Mouse (Mus musculus): Measurements from ENCODE around the gene Hdgfl2. TPM values are rescaled to one million over a fixed set of nuclear protein-coding genes. Genes with fewer than 3 reads are reported as not detected.
A peak's percentile ranks its signal among the peaks of the same experiment; 100 is the strongest.

The Hdgfl2 gene
- polyA plus RNA-seq (2015; fragmentation: Nextera tagmentation; extraction: Ambion mirVana): 129 and 141 TPM in 2 replicates

GRCm38 (mm10) chr17:56078880-56079795 lies at the start of gene Hdgfl2:
Gene Hdgfl2 (plus strand): TSS chr17:56079634.
- Histone ChIP-seq H3K27me3 (ENCODE audit: insufficient read depth, low read length) (no peaks in the 10 kb centered on the region), H3K9me3 (ENCODE audit: low read length) (no peaks in the 10 kb centered on the region), H3K4me3 (ENCODE audit: low read length) (peak within 1 kb of the TSS; percentile 96), H3K9ac (replicated peaks; ENCODE audit: low read length) (peak within 1 kb of the TSS; percentile 93), H3K4me2 (replicated peaks; ENCODE audit: low read depth, low read length) (peak within 1 kb of the TSS; percentile 96), H3K4me1 (ENCODE audit: insufficient read depth, low read length) (peaks cover 27% of the 10 kb centered on the region), H3K36me3 (ENCODE audit: insufficient read depth, low read length) (0 out of 2 replicates have a peak, but pooled peaks cover 5% of the 10 kb centered on the region), H3K27ac (ENCODE audit: low read length) (peak within 1 kb of the TSS; percentile 36; the same call in 1 of the 2 replicates)
- peak; percentile 96 for ATAC-seq (ENCODE audit: low FRiP score, low TSS enrichment)
- under 1% methylated on average over 61 of the region's 61 CpGs for WGBS

GRCm38 (mm10) chr17:56030238-56030870 lies 49.1 kb upstream of the Hdgfl2 start:
- peak overlapping the region; percentile 26; the same call in 1 of the 2 replicates for H3K27ac ChIP-seq (ENCODE audit: low read length)
- H3K4me2 ChIP-seq (replicated peaks; ENCODE audit: low read depth, low read length): no peak overlapping the region
- no peak overlapping the region for H3K9ac ChIP-seq (replicated peaks; ENCODE audit: low read length)
- H3K9me3 ChIP-seq (ENCODE audit: low read length): no peaks in the 10 kb centered on the region
- H3K36me3 ChIP-seq (ENCODE audit: insufficient read depth, low read length): peaks cover 15% of the 10 kb centered on the region; the same call in 1 of the 2 replicates
- H3K27me3 ChIP-seq (ENCODE audit: insufficient read depth, low read length): no peaks in the 10 kb centered on the region
- H3K4me3 ChIP-seq (ENCODE audit: low read length): no peak overlapping the region
- no peak for ATAC-seq (ENCODE audit: low FRiP score, low TSS enrichment)
- WGBS: 83% methylated on average over 9 of the region's 9 CpGs
- H3K4me1 ChIP-seq (ENCODE audit: insufficient read depth, low read length): peaks cover 60% of the 10 kb centered on the region

- Histone ChIP-seq H3K27me3 (ENCODE audit: insufficient read depth, low read length) (no peaks in the 10 kb centered on the region), H3K27ac (ENCODE audit: low read length) (peak overlapping the region; percentile 57; the same call in 1 of the 2 replicates), H3K4me1 (ENCODE audit: insufficient read depth, low read length) (peaks cover 62% of the 10 kb centered on the region), H3K36me3 (ENCODE audit: insufficient read depth, low read length) (peaks cover 15% of the 10 kb centered on the region; the same call in 1 of the 2 replicates), H3K9ac (replicated peaks; ENCODE audit: low read length) (peak overlapping the region; percentile 42), H3K4me2 (replicated peaks; ENCODE audit: low read depth, low read length) (no peak overlapping the region), H3K4me3 (ENCODE audit: low read length) (no peak overlapping the region), H3K9me3 (ENCODE audit: low read length) (no peaks in the 10 kb centered on the region)
- WGBS: 36% methylated on average over 5 of the region's 5 CpGs
- ATAC-seq (ENCODE audit: low FRiP score, low TSS enrichment): peak; percentile 46
Measured at GRCm38 (mm10) chr17:56030919-56031318, 48.5 kb upstream of the Hdgfl2 start.

- Histone ChIP-seq H3K4me3 (ENCODE audit: low read length) (no peak overlapping the region), H3K27ac (ENCODE audit: low read length) (peak overlapping the region; percentile 57; the same call in 1 of the 2 replicates), H3K4me1 (ENCODE audit: insufficient read depth, low read length) (peaks cover 57% of the 10 kb centered on the region), H3K36me3 (ENCODE audit: insufficient read depth, low read length) (peaks cover 15% of the 10 kb centered on the region; the same call in 1 of the 2 replicates), H3K4me2 (replicated peaks; ENCODE audit: low read depth, low read length) (no peak overlapping the region), H3K9ac (replicated peaks; ENCODE audit: low read length) (peak overlapping the region; percentile 42), H3K9me3 (ENCODE audit: low read length) (no peaks in the 10 kb centered on the region), H3K27me3 (ENCODE audit: insufficient read depth, low read length) (no peaks in the 10 kb centered on the region)
- ATAC-seq (ENCODE audit: low FRiP score, low TSS enrichment): no peak
- 87% methylated on average over 7 of the region's 7 CpGs for WGBS
Measured at GRCm38 (mm10) chr17:56031431-56031830, 48.0 kb upstream of the Hdgfl2 start.

GRCm38 (mm10) chr17:56032127-56032733 lies 47.2 kb upstream of the Hdgfl2 start:
- peak overlapping the region; percentile 75 for H3K27ac ChIP-seq (ENCODE audit: low read length)

GRCm38 (mm10) chr17:56032831-56033230 lies 46.6 kb upstream of the Hdgfl2 start:
- no peak for ATAC-seq (ENCODE audit: low FRiP score, low TSS enrichment)
- H3K4me3 ChIP-seq (ENCODE audit: low read length): no peak overlapping the region
- peaks cover 53% of the 10 kb centered on the region for H3K4me1 ChIP-seq (ENCODE audit: insufficient read depth, low read length)
- H3K36me3 ChIP-seq (ENCODE audit: insufficient read depth, low read length): peaks cover 15% of the 10 kb centered on the region; the same call in 1 of the 2 replicates
- H3K4me2 ChIP-seq (replicated peaks; ENCODE audit: low read depth, low read length): peak overlapping the region; percentile 17; the same call in 1 of the 2 replicates
- H3K9ac ChIP-seq (replicated peaks; ENCODE audit: low read length): peak overlapping the region; percentile 24
- H3K27ac ChIP-seq (ENCODE audit: low read length): peak overlapping the region; percentile 75
- WGBS: 75% methylated on average over 7 of the region's 7 CpGs
- H3K27me3 ChIP-seq (ENCODE audit: insufficient read depth, low read length): no peaks in the 10 kb centered on the region
- no peaks in the 10 kb centered on the region for H3K9me3 ChIP-seq (ENCODE audit: low read length)

More at GRCm38 (mm10) chr17:56032127-56032733, 47.2 kb upstream of the Hdgfl2 start:
- Histone ChIP-seq H3K4me3 (ENCODE audit: low read length) (no peak overlapping the region), H3K27me3 (ENCODE audit: insufficient read depth, low read length) (no peaks in the 10 kb centered on the region), H3K36me3 (ENCODE audit: insufficient read depth, low read length) (peaks cover 15% of the 10 kb centered on the region; the same call in 1 of the 2 replicates), H3K4me2 (replicated peaks; ENCODE audit: low read depth, low read length) (peak overlapping the region; percentile 17; the same call in 1 of the 2 replicates), H3K9me3 (ENCODE audit: low read length) (no peaks in the 10 kb centered on the region), H3K4me1 (ENCODE audit: insufficient read depth, low read length) (peaks cover 55% of the 10 kb centered on the region), H3K9ac (replicated peaks; ENCODE audit: low read length) (peak overlapping the region; percentile 44; the same call in 1 of the 2 replicates)
- WGBS: 73% methylated on average over 6 of the region's 6 CpGs
- peak; percentile 28 for ATAC-seq (ENCODE audit: low FRiP score, low TSS enrichment)

- Histone ChIP-seq H3K9me3 (ENCODE audit: low read length) (no peaks in the 10 kb centered on the region), H3K27me3 (ENCODE audit: insufficient read depth, low read length) (no peaks in the 10 kb centered on the region), H3K36me3 (ENCODE audit: insufficient read depth, low read length) (0 out of 2 replicates have a peak, but pooled peaks cover 13% of the 10 kb centered on the region), H3K4me3 (ENCODE audit: low read length) (0 out of 2 replicates have a peak overlapping the region, but pooled peaks have one; percentile 97), H3K4me2 (replicated peaks; ENCODE audit: low read depth, low read length) (peak overlapping the region; percentile 69; the same call in 1 of the 2 replicates), H3K27ac (ENCODE audit: low read length) (no peak overlapping the region), H3K9ac (replicated peaks; ENCODE audit: low read length) (peak overlapping the region; percentile 50), H3K4me1 (ENCODE audit: insufficient read depth, low read length) (peaks cover 53% of the 10 kb centered on the region)
- 86% methylated on average over 7 of the region's 7 CpGs for WGBS
- ATAC-seq (ENCODE audit: low FRiP score, low TSS enrichment): no peak
Measured at GRCm38 (mm10) chr17:56034040-56034725, 45.3 kb upstream of the Hdgfl2 start.

GRCm38 (mm10) chr17:56034726-56035100 lies 44.7 kb upstream of the Hdgfl2 start:
- Histone ChIP-seq H3K9me3 (ENCODE audit: low read length) (no peaks in the 10 kb centered on the region), H3K4me3 (ENCODE audit: low read length) (peak overlapping the region; percentile 97), H3K9ac (replicated peaks; ENCODE audit: low read length) (0 out of 2 replicates have a peak overlapping the region, but pooled peaks have one; percentile 50), H3K4me1 (ENCODE audit: insufficient read depth, low read length) (peaks cover 53% of the 10 kb centered on the region), H3K36me3 (ENCODE audit: insufficient read depth, low read length) (0 out of 2 replicates have a peak, but pooled peaks cover 13% of the 10 kb centered on the region), H3K4me2 (replicated peaks; ENCODE audit: low read depth, low read length) (peak overlapping the region; percentile 69), H3K27me3 (ENCODE audit: insufficient read depth, low read length) (no peaks in the 10 kb centered on the region), H3K27ac (ENCODE audit: low read length) (no peak overlapping the region)
- ATAC-seq (ENCODE audit: low FRiP score, low TSS enrichment): no peak
- WGBS: 78% methylated on average over 6 of the region's 6 CpGs

Data from kidney, embryonic 16.5 days (tissue).